Mouse (Mus musculus) MEL (cell line): ENCODE measurements around the gene Lrrn4cl. TPM values are rescaled to one million over a fixed set of nuclear protein-coding genes. Genes with fewer than 3 reads are reported as not detected.

Source experiments
- DNase-seq: peaks from one replicate; pipeline ENCODE4 v3.0.0; 2011; ENCODE audit warnings: low read depth, low spot score
- H3K27ac ChIP-seq: 2 replicates; pipeline ENCODE4 v1.5.1; 2012; ENCODE audit warnings: low read depth, mild to moderate bottlenecking, control low read depth, low read length, moderate library complexity; ENCODE audit not compliant: control insufficient read depth
- H3K27me3 ChIP-seq, 2 experiments: fragments of 150-350 bp in 1 of 2; sonication (generic) in 1 of 2; 2 replicates each; pipeline ENCODE4 v1.6.1; 2012; ENCODE audit warnings: low read length in 2 of 2, mild to moderate bottlenecking in 2 of 2, improper control_type of control experiment in 1 of 2, moderate library complexity in 1 of 2; ENCODE audit not compliant: insufficient read depth in 2 of 2, control insufficient read depth in 1 of 2
- H3K36me3 ChIP-seq, 2 experiments: 2 replicates each; pipeline ENCODE4 v1.6.1; 2012 to 2014; ENCODE audit warnings: low read length in 2 of 2, improper control_type of control experiment in 1 of 2, inconsistent platforms in 1 of 2, mild to moderate bottlenecking in 1 of 2; ENCODE audit not compliant: insufficient read depth in 2 of 2, control insufficient read depth in 1 of 2
- H3K4me1 ChIP-seq, 2 experiments: fragments of 150-350 bp in 1 of 2; sonication (generic) in 1 of 2; 2 replicates each; pipeline ENCODE4 v1.6.1; 2012; ENCODE audit warnings: low read length in 2 of 2, improper control_type of control experiment in 1 of 2, mild to moderate bottlenecking in 1 of 2; ENCODE audit not compliant: insufficient read depth in 2 of 2, control insufficient read depth in 1 of 2
- H3K4me3 ChIP-seq, 2 experiments: fragments of 150-350 bp in 1 of 2; sonication (generic) in 1 of 2; 2 replicates each; pipeline ENCODE4 v1.5.1; 2012; ENCODE audit warnings: low read depth in 2 of 2, low read length in 2 of 2, mild to moderate bottlenecking in 2 of 2, moderate library complexity in 2 of 2, control low read depth in 1 of 2, improper control_type of control experiment in 1 of 2; ENCODE audit not compliant: control insufficient read depth in 1 of 2, insufficient read depth in 1 of 2
- H3K79me2 ChIP-seq: 2 replicates; pipeline ENCODE4 v1.6.1; 2012; ENCODE audit warnings: mild to moderate bottlenecking, low read length, moderate library complexity; ENCODE audit not compliant: control insufficient read depth, poor library complexity, insufficient read depth
- H3K9ac ChIP-seq: 2 replicates; pipeline ENCODE4 v1.6.1; 2012; ENCODE audit warnings: low read depth, mild to moderate bottlenecking, control low read depth, low read length, moderate library complexity; ENCODE audit not compliant: control insufficient read depth, poor library complexity, severe bottlenecking
- H3K9me3 ChIP-seq: fragments of 150-350 bp; sonication (generic); replicated peaks from 2 replicates; pipeline ENCODE4 v1.6.1; 2012; ENCODE audit warnings: mild to moderate bottlenecking, low read length, improper control_type of control experiment, moderate library complexity; ENCODE audit not compliant: insufficient read depth
- BHLHE40 ChIP-seq: IDR thresholded peaks from 2 replicates; pipeline ENCODE4 v1.6.1; 2012; ENCODE audit warnings: low read depth, mild to moderate bottlenecking, inconsistent platforms, low read length, improper control_type of control experiment, borderline replicate concordance
- CHD1 ChIP-seq: IDR thresholded peaks from 2 replicates; pipeline ENCODE4 v1.6.1; 2012; ENCODE audit warnings: low read depth, mild to moderate bottlenecking, inconsistent platforms, low read length, improper control_type of control experiment
- CHD2 ChIP-seq: IDR thresholded peaks from 2 replicates; pipeline ENCODE4 v1.6.1; 2011; ENCODE audit warnings: low read length, improper control_type of control experiment
- CTCF ChIP-seq, 3 experiments: IDR thresholded peaks in 2 of 3; conservative IDR thresholded peaks in 1 of 3; 2 replicates each; pipeline ENCODE4 v1.5.1; 2011 to 2012; ENCODE audit warnings: low read length in 3 of 3, low read depth in 2 of 3, mild to moderate bottlenecking in 2 of 3, improper control_type of control experiment in 1 of 3, inconsistent platforms in 1 of 3, mixed read lengths in 1 of 3, moderate library complexity in 1 of 3; ENCODE audit not compliant: control insufficient read depth in 1 of 3, insufficient read depth in 1 of 3, poor library complexity in 1 of 3, severe bottlenecking in 1 of 3
- E2F4 ChIP-seq: IDR thresholded peaks from 2 replicates; pipeline ENCODE4 v1.6.1; 2011; ENCODE audit warnings: low read depth, low read length, improper control_type of control experiment, borderline replicate concordance
- ELF1 ChIP-seq: IDR thresholded peaks from 2 replicates; pipeline ENCODE4 v1.6.1; 2014; ENCODE audit warnings: low read depth, mild to moderate bottlenecking, inconsistent platforms, low read length, improper control_type of control experiment, moderate library complexity
- EP300 ChIP-seq, 2 experiments: IDR thresholded peaks; 2 replicates each; pipeline ENCODE4 v1.6.1; 2011; ENCODE audit warnings: improper control_type of control experiment in 2 of 2, low read length in 2 of 2, low read depth in 1 of 2, mild to moderate bottlenecking in 1 of 2
- ETS1 ChIP-seq: IDR thresholded peaks from 2 replicates; pipeline ENCODE4 v1.6.1; 2012; ENCODE audit warnings: low read depth, mild to moderate bottlenecking, inconsistent platforms, low read length, improper control_type of control experiment, moderate library complexity
- GABPA ChIP-seq: IDR thresholded peaks from 2 replicates; pipeline ENCODE4 v1.6.1; 2012; ENCODE audit warnings: low read depth, mild to moderate bottlenecking, inconsistent platforms, low read length, improper control_type of control experiment, moderate library complexity
- GATA1 ChIP-seq: IDR thresholded peaks from 2 replicates; pipeline ENCODE4 v1.6.1; 2011; ENCODE audit warnings: low read depth, low read length, improper control_type of control experiment
- HCFC1 ChIP-seq: IDR thresholded peaks from 2 replicates; pipeline ENCODE4 v1.6.1; 2012; ENCODE audit warnings: low read depth, mild to moderate bottlenecking, inconsistent platforms, low read length, improper control_type of control experiment, moderate library complexity
- JUND ChIP-seq: IDR thresholded peaks from 2 replicates; pipeline ENCODE4 v1.6.1; 2011; ENCODE audit warnings: low read depth, mild to moderate bottlenecking, improper control_type of control experiment, low read length
- KAT2A ChIP-seq: conservative IDR thresholded peaks from 2 replicates; pipeline ENCODE4 v1.6.1; 2012; ENCODE audit warnings: low read depth, low read length, improper control_type of control experiment, inconsistent platforms
- MAFK ChIP-seq: IDR thresholded peaks from 2 replicates; pipeline ENCODE4 v1.6.1; 2011; ENCODE audit warnings: low read depth, mild to moderate bottlenecking, low read length, improper control_type of control experiment, borderline replicate concordance
- MAX ChIP-seq: IDR thresholded peaks from 2 replicates; pipeline ENCODE4 v1.6.1; 2011; ENCODE audit warnings: low read length, improper control_type of control experiment
- MAZ ChIP-seq: IDR thresholded peaks from 2 replicates; pipeline ENCODE4 v1.6.1; 2012; ENCODE audit warnings: low read depth, mild to moderate bottlenecking, inconsistent platforms, low read length, improper control_type of control experiment
- MXI1 ChIP-seq: IDR thresholded peaks from 2 replicates; pipeline ENCODE4 v1.6.1; 2011; ENCODE audit warnings: mild to moderate bottlenecking, low read depth, low read length, improper control_type of control experiment
- MYB ChIP-seq: IDR thresholded peaks from 2 replicates; pipeline ENCODE4 v1.6.1; 2011; ENCODE audit warnings: mild to moderate bottlenecking, low read depth, low read length, improper control_type of control experiment
- MYC ChIP-seq: IDR thresholded peaks from 2 replicates; pipeline ENCODE4 v1.6.1; 2011; ENCODE audit warnings: low read depth, mild to moderate bottlenecking, low read length, improper control_type of control experiment, moderate library complexity
- NELFE ChIP-seq: IDR thresholded peaks from 2 replicates; pipeline ENCODE4 v1.6.1; 2011; ENCODE audit warnings: low read depth, low read length, improper control_type of control experiment
- NRF1 ChIP-seq: IDR thresholded peaks from 2 replicates; pipeline ENCODE4 v1.6.1; 2014; ENCODE audit warnings: low read depth, mild to moderate bottlenecking, inconsistent platforms, low read length, improper control_type of control experiment, moderate library complexity; ENCODE audit not compliant: poor library complexity, insufficient read depth, severe bottlenecking
- POLR2A ChIP-seq, 2 experiments: IDR thresholded peaks; 2 replicates each; pipeline ENCODE4 v1.6.1; 2011 to 2012; ENCODE audit warnings: low read length in 2 of 2, mild to moderate bottlenecking in 2 of 2, control low read depth in 1 of 2, improper control_type of control experiment in 1 of 2, low read depth in 1 of 2, moderate library complexity in 1 of 2; ENCODE audit not compliant: control insufficient read depth in 1 of 2, insufficient read depth in 1 of 2, poor library complexity in 1 of 2
- POLR2AphosphoS2 ChIP-seq: IDR thresholded peaks from 2 replicates; pipeline ENCODE4 v1.6.1; 2011; ENCODE audit warnings: low read length, improper control_type of control experiment
- POLR2AphosphoS5 ChIP-seq: IDR thresholded peaks from 2 replicates; pipeline ENCODE4 v1.6.1; 2012; ENCODE audit warnings: low read depth, borderline replicate concordance, mild to moderate bottlenecking, inconsistent platforms, low read length, moderate library complexity, mixed read lengths
- RAD21 ChIP-seq: IDR thresholded peaks from 2 replicates; pipeline ENCODE4 v1.6.1; 2011; ENCODE audit warnings: mild to moderate bottlenecking, low read depth, low read length, improper control_type of control experiment
- RCOR1 ChIP-seq: IDR thresholded peaks from 2 replicates; pipeline ENCODE4 v1.6.1; 2012; ENCODE audit warnings: low read depth, mild to moderate bottlenecking, inconsistent platforms, low read length, improper control_type of control experiment
- SIN3A ChIP-seq: IDR thresholded peaks from 2 replicates; pipeline ENCODE4 v1.6.1; 2012; ENCODE audit warnings: low read length, improper control_type of control experiment, inconsistent platforms
- SMC3 ChIP-seq: IDR thresholded peaks from 2 replicates; pipeline ENCODE4 v1.6.1; 2011; ENCODE audit warnings: low read depth, low read length, improper control_type of control experiment
- TAL1 ChIP-seq: IDR thresholded peaks from 2 replicates; pipeline ENCODE4 v1.6.1; 2012; ENCODE audit warnings: mild to moderate bottlenecking, inconsistent platforms, low read length, moderate library complexity, mixed read lengths
- TBP ChIP-seq: IDR thresholded peaks from 2 replicates; pipeline ENCODE4 v1.8.0; 2011; ENCODE audit warnings: low read depth, low read length, improper control_type of control experiment
- TCF12 ChIP-seq: IDR thresholded peaks from 2 replicates; pipeline ENCODE4 v1.6.1; 2014; ENCODE audit warnings: low read depth, mild to moderate bottlenecking, inconsistent platforms, low read length, improper control_type of control experiment, moderate library complexity
- UBTF ChIP-seq: IDR thresholded peaks from 2 replicates; pipeline ENCODE4 v1.6.1; 2012; ENCODE audit warnings: low read depth, mild to moderate bottlenecking, inconsistent platforms, low read length, improper control_type of control experiment, moderate library complexity, borderline replicate concordance; ENCODE audit not compliant: insufficient read depth
- USF2 ChIP-seq, 2 experiments: IDR thresholded peaks; 2 replicates each; pipeline ENCODE4 v1.6.1; 2011 to 2012; ENCODE audit warnings: improper control_type of control experiment in 2 of 2, low read length in 2 of 2, borderline replicate concordance in 1 of 2, inconsistent platforms in 1 of 2, low read depth in 1 of 2, mild to moderate bottlenecking in 1 of 2; ENCODE audit not compliant: insufficient read depth in 1 of 2
- ZC3H11A ChIP-seq: IDR thresholded peaks from 2 replicates; pipeline ENCODE4 v1.6.1; 2012; ENCODE audit warnings: low read depth, mild to moderate bottlenecking, inconsistent platforms, low read length, improper control_type of control experiment
- ZKSCAN1 ChIP-seq: IDR thresholded peaks from 2 replicates; pipeline ENCODE4 v1.6.1; 2012; ENCODE audit warnings: low read depth, mild to moderate bottlenecking, inconsistent platforms, low read length, improper control_type of control experiment, moderate library complexity
- ZMIZ1 ChIP-seq: IDR thresholded peaks from 2 replicates; pipeline ENCODE4 v1.6.1; 2012; ENCODE audit warnings: low read depth, mild to moderate bottlenecking, inconsistent platforms, low read length, improper control_type of control experiment, moderate library complexity
- ZNF384 ChIP-seq: IDR thresholded peaks from 2 replicates; pipeline ENCODE4 v1.6.1; 2012; ENCODE audit warnings: low read depth, mild to moderate bottlenecking, inconsistent platforms, low read length, improper control_type of control experiment
- polyA plus RNA-seq, 2 experiments: library from polyadenylated mRNA; stranded (reverse) in 1 of 2; unstranded in 1 of 2; fragments of >175 nt in 1 of 2; fragments of >200 nt in 1 of 2; gene quantifications; 2 replicates each; pipeline versions ENCODE4 v1.2.1 to v1.2.4; 2012; ENCODE audit warnings: low replicate concordance in 2 of 2, low read depth in 1 of 2; ENCODE audit not compliant: insufficient read length in 2 of 2, insufficient read depth in 1 of 2, missing spikeins in 1 of 2
- total RNA-seq: library from RNA; depleted of rRNA; stranded (reverse); fragments of 300-350 nt; gene quantifications from 2 replicates; pipeline ENCODE4 v1.2.3, GENCODE M21; 2012

Lrrn4cl gene
- total and polyA plus RNA-seq, 3 experiments: 0.15 to 0.54 TPM; not detected in 1

- H3K36me3 ChIP-seq: peaks cover 10 to 14% of the 10 kb centered on the region in 2 experiments
- H3K27me3 ChIP-seq: no peaks in the 10 kb centered on the region
- DNase-seq: peak; percentile 88
- peak within 1 kb of the TSS; percentile 91 for H3K9ac ChIP-seq
- no peaks in the 10 kb centered on the region; the same call in 1 of the 2 replicates for H3K79me2 ChIP-seq
- H3K4me1 ChIP-seq: peaks cover 3 to 17% of the 10 kb centered on the region in 2 experiments
- H3K4me3 ChIP-seq: peak within 1 kb of the TSS; percentile 56 to 64
- no peaks in the 10 kb centered on the region for H3K9me3 ChIP-seq
- peak within 1 kb of the TSS; percentile 92 for H3K27ac ChIP-seq
- TF ChIP-seq RAD21: no peak
- TF ChIP-seq TAL1: no peak
- peak; percentile 66 for TF ChIP-seq HCFC1
- TF ChIP-seq TBP: no peak
- TF ChIP-seq CHD1: no peak
- TF ChIP-seq E2F4: no peak
- 0 out of 2 replicates have a peak, but pooled peaks have one; percentile 47 for TF ChIP-seq ZMIZ1
- TF ChIP-seq MAZ: no peak
- TF ChIP-seq CHD2: no peak
- no peak for TF ChIP-seq ETS1
- TF ChIP-seq MXI1: peak; percentile 35; the same call in 1 of the 2 replicates
- TF ChIP-seq MYC: peak; percentile 84
- TF ChIP-seq NELFE: peak; percentile 58
- no peak for TF ChIP-seq KAT2A
- TF ChIP-seq ZNF384: no peak
- TF ChIP-seq ZC3H11A: peak; percentile 70
- TF ChIP-seq BHLHE40: no peak
- TF ChIP-seq UBTF: no peak
- TF ChIP-seq USF2 (IDR thresholded peaks at IDR 0.05; ENCODE audit: borderline replicate concordance in 1 of 2, insufficient read depth in 1 of 2, low read depth in 1 of 2, low read length in 2 of 2): no peak
- TF ChIP-seq GATA1: no peak
- no peak for TF ChIP-seq MYB
- no peak for TF ChIP-seq ELF1
- no peak for TF ChIP-seq NRF1
- no peak for TF ChIP-seq POLR2AphosphoS2
- TF ChIP-seq SIN3A: no peak
- TF ChIP-seq TCF12: no peak
- peak; percentile 83 for TF ChIP-seq MAX
- TF ChIP-seq CTCF (IDR thresholded peaks at IDR 0.05 in 2 of 3, conservative IDR thresholded peaks at IDR 0.05 in 1 of 3; ENCODE audit: control insufficient read depth in 1 of 3, insufficient read depth in 1 of 3, low read depth in 2 of 3, low read length in 3 of 3, poor library complexity in 1 of 3, severe bottlenecking in 1 of 3): peak; percentile 20 to 63 (median 58); a peak in 5 of 6 replicates
- no peak for TF ChIP-seq ZKSCAN1
- TF ChIP-seq SMC3: no peak
- TF ChIP-seq JUND: no peak
- no peak for TF ChIP-seq EP300 (IDR thresholded peaks at IDR 0.05; ENCODE audit: low read depth in 1 of 2, low read length in 2 of 2)
- TF ChIP-seq POLR2A (IDR thresholded peaks at IDR 0.05; ENCODE audit: control insufficient read depth in 1 of 2, insufficient read depth in 1 of 2, low read depth in 1 of 2, low read length in 2 of 2, poor library complexity in 1 of 2): peak; percentile 59 to 71
- TF ChIP-seq POLR2AphosphoS5: no peak
- no peak for TF ChIP-seq GABPA
- no peak for TF ChIP-seq MAFK
- no peak for TF ChIP-seq RCOR1
Measured at GRCm38 (mm10) chr19:8837251-8837791, 13.2 kb upstream of the Lrrn4cl start, which contains the start of gene Bscl2. Gene Bscl2, plus strand, starts transcription at chr19:8837467.
